Mouse (Mus musculus): ENCODE results near the gene Armc12. TPM values are rescaled to one million over a fixed set of nuclear protein-coding genes. Genes with fewer than 3 reads are reported as not detected.

The Armc12 gene
- polyA plus RNA-seq, 1 experiment from 2014 or later = not detected

DNA sequence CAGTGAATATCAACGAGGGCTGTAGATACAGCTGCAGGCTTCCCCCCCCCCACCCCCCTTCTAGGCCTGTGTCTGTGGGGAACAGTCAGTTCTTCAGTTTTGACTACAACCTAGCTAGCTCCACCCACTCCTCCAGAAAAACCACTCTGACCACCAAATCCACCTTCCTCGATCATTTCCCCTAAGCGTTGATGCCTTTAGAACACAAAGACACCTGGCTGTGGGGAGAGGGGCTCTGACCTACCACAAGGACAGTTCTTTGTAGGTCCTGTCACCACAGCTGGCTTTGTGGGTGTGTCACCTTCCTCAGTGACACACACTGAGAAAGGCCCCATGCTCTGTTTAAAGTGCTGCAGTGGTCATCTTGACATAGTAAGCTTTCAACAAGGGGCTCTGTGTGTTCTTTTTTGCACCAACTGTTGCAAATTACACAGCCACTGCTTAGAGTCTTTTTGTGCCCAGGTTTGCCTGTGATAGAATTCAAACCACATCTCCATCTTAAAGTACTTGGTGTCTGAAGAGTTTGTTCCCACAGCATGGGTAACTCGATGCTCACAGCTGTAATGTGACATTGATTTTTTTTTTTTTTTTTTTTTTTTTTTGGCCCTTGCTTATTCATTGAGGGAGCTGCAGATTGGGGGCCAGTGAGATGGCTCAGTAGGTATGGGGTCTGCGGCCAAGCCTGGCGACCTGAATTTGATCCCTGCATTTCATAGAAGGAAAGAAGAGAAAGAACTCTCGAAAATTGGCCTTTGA is 42.2 kb upstream of the Armc12 start:
- no peak overlapping the region for H3K9ac ChIP-seq (ENCODE audit: low read depth, low read length)
- H3K4me3 ChIP-seq (replicated peaks; ENCODE audit: low read depth, low read length) = no peak overlapping the region
- no peaks in the 10 kb centered on the region for H3K36me3 ChIP-seq (ENCODE audit: insufficient read depth, low read length)
- H3K27ac ChIP-seq = no peak overlapping the region
- 68% methylated on average over 7 of the region's 7 CpGs for WGBS
- no peak for ATAC-seq (replicated peaks; ENCODE audit: low FRiP score, low read depth)
- H3K27me3 ChIP-seq (ENCODE audit: insufficient read depth, low read length) = no peaks in the 10 kb centered on the region
- H3K4me1 ChIP-seq (replicated peaks; ENCODE audit: insufficient read depth, low read length) = no peaks in the 10 kb centered on the region
- no peak for DNase-seq (ENCODE audit: low spot score)
- TF ChIP-seq CTCF (IDR thresholded peaks at IDR 0.05; ENCODE audit: low read depth) = no peak
- H3K4me2 ChIP-seq (ENCODE audit: low read length) = no peak overlapping the region
- H3K9me3 ChIP-seq (replicated peaks; ENCODE audit: low read length) = no peaks in the 10 kb centered on the region

DNA sequence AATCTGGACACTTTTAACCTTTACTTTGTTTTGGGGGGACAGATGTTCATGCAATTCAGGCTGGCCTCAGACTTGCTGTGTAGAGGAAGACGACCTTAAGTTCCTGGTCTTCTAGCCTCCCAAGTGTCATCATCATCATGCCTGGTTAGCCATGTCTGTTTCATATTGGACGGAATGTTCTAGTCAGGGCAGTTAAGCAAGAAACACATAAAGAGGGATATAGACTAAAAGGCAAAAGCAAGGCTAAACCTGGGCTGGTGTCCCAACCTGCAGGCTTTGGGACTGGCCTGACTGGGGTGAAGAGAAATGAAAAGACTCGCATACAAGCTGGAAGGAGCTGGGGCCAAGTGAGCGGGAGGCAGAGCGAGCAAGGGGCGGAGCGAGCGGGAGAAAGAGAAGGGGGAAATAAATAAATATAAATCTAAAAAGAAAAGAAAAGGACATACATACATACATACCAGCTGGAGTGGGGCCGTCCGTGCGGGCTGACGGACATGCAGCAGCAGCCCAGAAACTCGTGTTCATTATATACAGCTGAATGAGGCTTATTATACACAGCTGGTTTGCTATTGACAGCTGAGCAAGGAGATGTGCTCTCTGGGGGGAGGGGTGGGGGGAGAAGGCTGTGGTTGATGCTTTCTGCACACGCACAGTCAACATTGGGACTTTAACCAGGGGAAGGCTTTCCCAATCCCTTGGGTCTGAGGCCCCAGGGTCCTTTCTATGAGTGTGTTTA is 39.4 kb upstream of the Armc12 start:
- H3K9me3 ChIP-seq (replicated peaks; ENCODE audit: low read length) = no peaks in the 10 kb centered on the region
- no peaks in the 10 kb centered on the region for H3K27me3 ChIP-seq (ENCODE audit: insufficient read depth, low read length)
- H3K4me3 ChIP-seq (replicated peaks; ENCODE audit: low read depth, low read length) = no peak overlapping the region
- no peak for TF ChIP-seq CTCF (IDR thresholded peaks at IDR 0.05; ENCODE audit: low read depth)
- no peaks in the 10 kb centered on the region for H3K36me3 ChIP-seq (ENCODE audit: insufficient read depth, low read length)
- WGBS = 72% methylated on average over 14 of the region's 14 CpGs
- ATAC-seq (replicated peaks; ENCODE audit: low FRiP score, low read depth) = no peak
- no peaks in the 10 kb centered on the region for H3K4me1 ChIP-seq (replicated peaks; ENCODE audit: insufficient read depth, low read length)
- DNase-seq (ENCODE audit: low spot score) = peak; percentile 48
- no peak overlapping the region for H3K9ac ChIP-seq (ENCODE audit: low read depth, low read length)
- H3K4me2 ChIP-seq (ENCODE audit: low read length) = no peak overlapping the region
- no peak overlapping the region for H3K27ac ChIP-seq

- Histone ChIP-seq H3K27me3 (ENCODE audit: insufficient read depth, low read length) (no peaks in the 10 kb centered on the region), H3K36me3 (ENCODE audit: insufficient read depth, low read length) (no peaks in the 10 kb centered on the region), H3K9ac (ENCODE audit: low read depth, low read length) (no peak overlapping the region), H3K4me1 (replicated peaks; ENCODE audit: insufficient read depth, low read length) (no peaks in the 10 kb centered on the region), H3K27ac (no peak overlapping the region), H3K4me3 (replicated peaks; ENCODE audit: low read depth, low read length) (no peak overlapping the region), H3K4me2 (ENCODE audit: low read length) (no peak overlapping the region), H3K9me3 (replicated peaks; ENCODE audit: low read length) (no peaks in the 10 kb centered on the region)
- 87% methylated on average over 8 of the region's 8 CpGs for WGBS
- ATAC-seq (replicated peaks; ENCODE audit: low FRiP score, low read depth) (no peak), DNase-seq (ENCODE audit: low spot score) (no peak)
- no peak for TF ChIP-seq CTCF (IDR thresholded peaks at IDR 0.05; ENCODE audit: low read depth)
Observed at GRCm38 (mm10) chr17:28495832-28496231, 34.8 kb upstream of the Armc12 start.

GRCm38 (mm10) chr17:28499190-28499589 is 31.4 kb upstream of the Armc12 start:
- Histone ChIP-seq H3K4me3 (replicated peaks; ENCODE audit: low read depth, low read length) (no peak overlapping the region), H3K9ac (ENCODE audit: low read depth, low read length) (no peak overlapping the region), H3K9me3 (replicated peaks; ENCODE audit: low read length) (no peaks in the 10 kb centered on the region), H3K27ac (no peak overlapping the region), H3K4me2 (ENCODE audit: low read length) (no peak overlapping the region), H3K27me3 (ENCODE audit: insufficient read depth, low read length) (no peaks in the 10 kb centered on the region), H3K4me1 (replicated peaks; ENCODE audit: insufficient read depth, low read length) (no peaks in the 10 kb centered on the region), H3K36me3 (ENCODE audit: insufficient read depth, low read length) (no peaks in the 10 kb centered on the region)
- ATAC-seq (replicated peaks; ENCODE audit: low FRiP score, low read depth) (no peak), DNase-seq (ENCODE audit: low spot score) (no peak)
- no peak for TF ChIP-seq CTCF (IDR thresholded peaks at IDR 0.05; ENCODE audit: low read depth)
- 67% methylated on average over 2 of the region's 2 CpGs for WGBS

DNA sequence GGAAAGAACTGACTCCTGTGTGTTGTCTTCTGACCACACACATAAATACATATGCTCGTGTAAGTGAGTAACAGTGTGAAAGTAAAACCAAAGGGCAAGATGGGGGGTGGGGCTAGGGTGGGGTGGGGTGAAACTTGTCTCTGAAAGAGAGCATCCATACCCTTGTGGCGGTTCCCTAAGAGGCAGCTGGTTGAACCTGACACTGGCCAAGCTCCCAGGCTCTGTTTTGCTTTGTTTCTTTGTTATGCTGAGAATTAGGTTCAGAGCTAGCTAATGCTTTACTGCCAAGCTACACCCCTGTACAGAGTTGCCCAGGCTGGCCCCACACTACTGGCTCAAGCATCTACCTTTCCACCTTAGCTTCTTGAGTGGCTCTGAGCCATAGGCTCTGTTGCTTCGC is 30.1 kb upstream of the Armc12 start:
- Histone ChIP-seq H3K9me3 (replicated peaks; ENCODE audit: low read length) (no peaks in the 10 kb centered on the region), H3K9ac (ENCODE audit: low read depth, low read length) (no peak overlapping the region), H3K4me3 (replicated peaks; ENCODE audit: low read depth, low read length) (no peak overlapping the region), H3K36me3 (ENCODE audit: insufficient read depth, low read length) (no peaks in the 10 kb centered on the region), H3K4me2 (ENCODE audit: low read length) (no peak overlapping the region), H3K27me3 (ENCODE audit: insufficient read depth, low read length) (no peaks in the 10 kb centered on the region), H3K4me1 (replicated peaks; ENCODE audit: insufficient read depth, low read length) (no peaks in the 10 kb centered on the region), H3K27ac (no peak overlapping the region)
- ATAC-seq (replicated peaks; ENCODE audit: low FRiP score, low read depth) = no peak
- 80% methylated on average over 3 of the region's 3 CpGs for WGBS
- no peak for TF ChIP-seq CTCF (IDR thresholded peaks at IDR 0.05; ENCODE audit: low read depth)
- DNase-seq (ENCODE audit: low spot score) = no peak

DNA sequence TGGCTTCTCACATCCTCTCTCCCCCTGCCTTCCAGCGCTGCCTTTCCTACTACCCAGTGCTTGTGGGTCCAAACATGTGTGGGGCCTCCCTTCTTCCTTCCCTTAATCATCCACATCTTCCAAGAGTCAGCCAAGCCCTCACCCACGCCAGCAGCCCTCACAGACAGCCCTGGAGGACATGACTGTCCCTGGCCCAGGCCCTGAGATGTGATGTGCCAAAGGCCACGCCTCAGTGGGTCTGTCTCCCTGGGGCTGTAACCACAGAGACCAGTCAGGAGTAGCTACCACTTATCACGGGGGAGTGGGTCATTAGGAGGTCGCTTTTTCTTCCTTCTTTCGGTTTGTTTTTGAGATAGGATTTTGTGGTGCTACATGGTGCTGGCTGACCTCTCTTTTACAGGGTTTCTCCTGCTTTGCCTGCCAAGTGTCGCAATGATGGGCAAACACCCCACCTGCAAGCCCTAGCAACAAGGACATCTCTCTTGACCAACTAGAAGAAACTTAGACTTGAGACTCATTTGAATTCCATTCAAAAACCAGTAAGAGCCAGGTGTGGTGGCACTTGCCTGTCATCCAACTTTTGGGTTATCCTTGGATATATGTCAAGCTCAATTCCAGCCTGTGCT is 28.3 kb upstream of the Armc12 start:
- H3K36me3 ChIP-seq (ENCODE audit: insufficient read depth, low read length) = no peaks in the 10 kb centered on the region
- no peak; the same call in 1 of the 2 replicates for ATAC-seq (replicated peaks; ENCODE audit: low FRiP score, low read depth)
- no peak overlapping the region for H3K27ac ChIP-seq
- no peak overlapping the region for H3K9ac ChIP-seq (ENCODE audit: low read depth, low read length)
- no peak for TF ChIP-seq CTCF (IDR thresholded peaks at IDR 0.05; ENCODE audit: low read depth)
- no peak overlapping the region for H3K4me2 ChIP-seq (ENCODE audit: low read length)
- DNase-seq (ENCODE audit: low spot score) = no peak
- H3K4me3 ChIP-seq (replicated peaks; ENCODE audit: low read depth, low read length) = no peak overlapping the region
- no peaks in the 10 kb centered on the region for H3K27me3 ChIP-seq (ENCODE audit: insufficient read depth, low read length)
- H3K9me3 ChIP-seq (replicated peaks; ENCODE audit: low read length) = no peaks in the 10 kb centered on the region
- H3K4me1 ChIP-seq (replicated peaks; ENCODE audit: insufficient read depth, low read length) = 0 out of 2 replicates have a peak, but pooled peaks cover 5% of the 10 kb centered on the region
- WGBS = 30% methylated on average over 7 of the region's 7 CpGs

Data from kidney, postnatal 0 days (tissue).